Mouse (Mus musculus) thymus, postnatal 0 days (tissue): Measurements from ENCODE around the gene Tagln2. TPM values are rescaled to one million over a fixed set of nuclear protein-coding genes. Genes with fewer than 3 reads are reported as not detected.
A peak's percentile ranks its signal among the peaks of the same experiment; 100 is the strongest.

Experiments used
- DNase-seq: peaks from one replicate; pipeline ENCODE4 v3.0.0-alpha.2; 2015; ENCODE audit warnings: low spot score
- polyA plus RNA-seq: library from polyadenylated mRNA; unstranded; fragments of >200 nt; fragmentation: Nextera tagmentation; extraction: Ambion mirVana; gene quantifications from 2 replicates; pipeline ENCODE4 v1.2.1, GENCODE M21; 2015

Gene Tagln2
- polyA plus RNA-seq, 1 experiment from 2014 or later = 151 TPM

DNA sequence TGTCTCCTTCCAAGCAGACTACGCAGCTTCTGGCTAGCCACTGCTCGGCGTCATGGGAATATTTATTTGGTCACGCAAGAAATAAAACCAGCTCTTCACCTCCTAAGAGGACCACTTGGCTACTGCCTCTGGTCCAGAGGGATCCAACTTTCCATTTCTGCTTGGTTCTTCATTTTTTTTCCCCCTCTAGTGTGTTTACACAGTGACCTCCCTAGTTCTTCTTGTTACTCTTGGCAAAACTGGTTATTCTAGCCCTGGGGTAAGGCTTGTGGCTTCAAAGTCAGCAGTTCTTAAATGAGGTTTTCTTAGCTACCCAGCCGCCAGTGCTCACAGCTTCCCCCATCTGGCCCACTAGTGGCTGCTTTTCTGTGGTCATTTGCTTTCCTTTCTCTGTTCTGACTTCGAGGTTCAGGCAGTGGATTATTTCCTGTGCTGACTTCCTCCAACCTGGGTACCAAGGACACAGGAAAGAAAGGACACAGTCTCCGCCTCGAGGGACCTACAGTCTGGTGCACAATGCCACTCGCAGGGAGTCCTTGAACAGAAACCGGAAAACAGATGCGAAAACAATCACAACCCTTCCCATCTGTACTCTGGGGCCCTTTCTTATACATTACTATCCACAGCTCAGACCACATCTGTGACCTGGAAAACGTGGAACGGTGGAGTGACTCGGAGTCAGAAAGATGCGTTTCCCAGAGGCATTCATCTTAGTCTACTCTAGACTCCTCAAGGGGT lies 25.3 kb downstream of the Tagln2 start:
- DNase-seq = peak; percentile 35

DNA sequence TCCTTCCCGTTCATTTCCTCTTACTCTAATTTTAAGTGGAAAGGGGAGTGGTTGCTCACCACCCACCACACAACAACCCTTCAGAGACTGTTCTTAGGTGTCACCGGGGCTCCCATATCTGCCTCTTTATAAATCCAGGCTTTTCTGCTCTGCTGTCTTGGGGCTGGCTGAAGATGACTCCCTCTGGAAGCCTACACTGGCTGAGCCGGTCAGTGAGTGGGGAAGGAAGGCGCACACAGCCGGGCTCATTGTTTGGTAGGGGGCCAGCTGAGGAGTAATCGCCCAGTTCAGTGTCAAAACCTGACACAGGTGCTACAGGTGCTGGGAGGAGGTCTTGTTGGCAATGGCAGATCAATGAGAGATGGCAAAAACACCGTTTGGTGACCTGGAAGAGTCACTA lies 26.1 kb downstream of the Tagln2 start:
- no peak for DNase-seq

DNA sequence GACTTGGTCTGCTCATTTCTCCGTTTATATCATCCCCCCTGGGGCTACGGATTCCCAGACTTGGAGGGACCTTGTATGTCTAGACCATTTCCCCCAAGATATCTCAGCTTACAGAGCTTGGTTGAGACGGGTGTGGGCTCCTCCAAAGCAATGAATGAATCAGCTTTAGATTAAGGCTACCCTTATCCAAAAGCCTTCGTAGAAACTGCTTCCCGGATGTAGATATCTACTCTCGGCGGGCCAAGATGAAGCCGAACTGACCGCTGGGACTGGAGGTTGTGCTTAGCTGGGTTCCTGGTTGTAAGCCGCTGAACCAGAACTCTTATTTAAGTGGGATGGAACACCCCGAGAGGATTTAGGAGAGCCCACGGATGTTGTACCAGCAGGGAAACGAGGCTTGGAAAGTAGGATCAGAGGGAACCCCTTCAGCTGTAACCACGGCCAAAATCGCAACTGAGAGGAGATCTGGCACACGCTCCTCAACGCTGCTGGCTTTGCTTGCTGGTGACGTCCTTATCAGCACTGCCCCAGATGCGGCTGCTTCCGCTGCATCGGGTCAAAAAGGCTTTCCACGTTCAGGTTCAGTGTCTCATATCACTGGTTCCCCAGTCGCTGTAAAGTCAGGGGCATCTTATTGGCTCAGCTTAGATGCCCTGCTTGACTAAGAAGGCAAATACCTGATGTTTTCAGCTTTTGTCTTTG lies 26.7 kb downstream of the Tagln2 start:
- no peak for DNase-seq

DNA sequence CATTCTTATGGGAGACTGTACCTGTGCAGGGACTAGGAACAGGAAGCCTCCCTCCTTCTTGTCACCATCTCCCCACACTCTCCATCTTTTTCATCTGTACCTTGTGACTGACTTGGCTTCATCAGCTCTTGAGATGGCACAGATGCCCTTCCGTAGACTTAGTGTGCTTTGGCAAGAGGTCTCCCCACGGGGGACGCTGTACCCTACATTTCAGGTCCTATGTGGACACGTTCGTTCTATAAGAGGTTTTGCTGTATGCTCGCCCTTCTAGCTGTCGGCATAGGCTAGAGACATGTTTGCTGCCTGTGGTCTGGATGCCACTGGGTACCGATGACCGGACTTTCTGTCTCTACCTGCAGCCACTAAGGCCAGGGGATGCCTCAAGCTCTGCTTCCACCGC lies 27.6 kb downstream of the Tagln2 start:
- no peak for DNase-seq

DNA sequence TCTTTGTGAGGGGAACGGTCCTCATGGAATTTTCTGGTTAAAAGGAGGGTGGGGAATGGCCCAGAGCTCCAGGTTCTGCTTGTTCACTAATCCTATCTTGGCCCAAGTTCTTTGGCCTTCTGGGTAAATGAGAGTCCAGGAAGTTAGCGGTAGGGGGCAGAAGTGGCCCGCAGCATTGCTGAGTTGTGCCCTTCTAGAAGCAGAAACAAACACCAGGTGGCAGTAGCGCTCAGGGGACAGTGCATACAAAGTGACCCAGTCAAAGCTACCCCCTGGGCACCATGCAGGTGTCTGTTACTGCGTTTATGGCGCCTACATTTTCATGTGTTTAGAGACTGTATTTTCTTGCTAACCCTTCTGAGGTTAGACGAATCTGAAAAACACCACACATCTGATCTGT lies 28.9 kb downstream of the Tagln2 start:
- DNase-seq = peak; percentile 84

DNA sequence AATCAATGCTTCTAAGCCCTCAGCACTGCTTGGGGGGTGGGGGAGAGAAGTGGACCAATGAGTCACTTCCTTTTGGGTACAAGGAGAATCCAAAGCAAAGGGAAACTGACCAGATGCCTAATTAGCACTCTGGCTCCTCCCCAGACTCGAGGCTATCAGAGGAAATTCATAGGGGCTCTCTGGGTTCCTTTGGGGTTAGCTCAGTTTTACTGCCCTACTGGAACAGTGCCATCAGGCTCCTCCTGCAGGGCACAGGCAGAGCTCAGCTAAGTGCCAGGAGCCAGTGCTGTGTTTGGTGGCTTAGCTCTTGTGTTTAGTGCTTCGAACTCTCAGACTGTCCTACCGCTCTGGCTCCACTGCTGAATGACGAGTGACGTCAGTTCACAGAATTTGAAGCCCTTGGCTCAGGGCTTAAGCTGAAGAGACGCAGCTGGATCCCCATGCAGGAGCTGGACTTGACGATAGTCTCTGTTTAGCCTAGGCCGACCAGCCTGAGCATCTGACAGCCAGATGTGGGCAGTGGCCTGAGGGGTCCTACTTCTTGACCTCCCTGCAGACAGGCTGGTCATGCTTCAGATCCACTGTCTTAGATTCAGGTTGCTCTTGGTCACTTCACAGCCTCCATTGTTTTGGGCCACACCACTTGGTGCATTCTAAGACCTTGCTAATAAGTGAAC lies 30.8 kb downstream of the Tagln2 start:
- DNase-seq = no peak

DNA sequence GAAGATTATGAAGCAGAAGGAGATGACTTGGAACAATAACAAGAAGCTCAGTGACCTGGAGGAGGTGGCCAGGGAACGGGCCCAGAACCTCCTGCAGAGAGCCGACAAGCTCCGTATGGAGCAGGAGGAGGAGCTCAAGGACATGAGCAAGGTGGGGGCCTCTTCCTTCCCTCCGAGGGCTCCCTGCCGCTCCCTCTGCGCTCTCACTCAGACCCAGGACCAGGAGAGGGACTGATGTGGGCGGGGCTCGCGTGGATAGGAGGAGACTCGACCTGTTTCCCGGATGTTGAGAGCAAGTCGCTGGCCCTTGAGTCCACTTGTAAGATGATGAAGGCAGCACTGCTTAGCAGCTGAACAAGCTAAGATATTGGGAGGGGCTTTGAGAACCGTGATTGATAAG lies 32.7 kb downstream of the Tagln2 start:
- DNase-seq = no peak

DNA sequence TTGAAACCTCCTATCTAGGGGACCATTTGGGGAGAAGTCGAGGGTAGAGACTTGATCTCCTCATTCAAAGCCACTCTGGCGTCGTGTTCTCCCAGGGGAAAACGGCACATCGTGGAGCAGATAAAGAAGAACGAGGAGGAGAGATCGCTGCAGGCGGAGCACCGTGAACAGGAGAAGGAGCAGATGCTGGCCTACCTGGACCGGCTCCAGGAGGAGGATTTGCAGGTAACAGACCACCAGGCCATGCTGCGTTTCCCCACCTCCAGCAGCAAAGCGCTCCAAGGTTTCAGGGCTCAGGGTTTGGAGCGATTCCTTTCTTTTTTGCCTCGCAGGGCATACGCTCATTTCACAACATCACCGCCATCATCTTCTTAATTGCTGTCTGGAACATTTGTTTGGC lies 35.3 kb downstream of the Tagln2 start:
- no peak for DNase-seq

DNA sequence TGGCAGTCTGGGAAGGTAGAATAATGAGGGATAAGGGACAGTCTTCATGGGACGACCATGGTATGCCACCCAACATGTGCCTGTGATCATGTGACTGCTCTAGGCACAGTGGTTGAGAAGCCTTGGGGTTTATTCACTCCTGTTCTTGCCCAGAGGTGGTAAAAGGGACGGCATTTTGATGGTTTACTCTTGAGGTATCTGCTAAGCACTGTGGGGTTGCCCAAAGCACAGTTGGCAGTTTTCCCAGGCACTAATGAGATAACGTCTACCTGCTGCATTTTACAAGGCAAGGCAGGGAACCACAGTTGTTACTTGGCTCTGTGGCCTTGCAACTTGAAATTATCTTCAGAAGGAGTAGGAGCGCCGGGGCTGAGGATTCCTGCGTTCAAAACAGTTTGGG lies 40.0 kb downstream of the Tagln2 start:
- DNase-seq = no peak

DNA sequence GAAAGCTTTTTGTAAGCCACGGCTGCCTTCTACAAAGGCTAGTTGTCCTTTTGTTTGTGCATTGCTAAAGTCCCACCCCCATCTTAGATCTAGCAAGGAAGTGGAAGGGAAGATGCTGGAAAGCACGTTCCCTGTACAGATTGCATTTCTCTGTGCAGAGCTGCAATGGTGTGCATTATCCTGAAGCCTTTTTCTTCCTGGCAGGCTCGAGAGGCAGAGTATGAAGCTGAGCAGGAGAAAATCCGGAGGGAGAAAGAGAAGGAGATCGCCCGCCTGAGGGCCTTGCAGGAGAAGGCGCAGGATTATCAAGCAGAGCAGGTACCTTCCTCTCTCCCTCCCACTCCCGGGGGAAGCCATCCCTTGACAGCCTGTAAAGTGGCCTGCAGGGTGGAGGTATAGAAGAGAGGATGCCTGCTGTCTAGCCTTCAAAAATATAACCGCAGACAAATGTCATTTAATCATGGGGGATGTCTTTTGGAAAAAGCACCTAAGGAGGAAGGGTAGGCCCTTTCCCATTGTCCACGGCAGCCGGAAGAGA lies 40.5 kb downstream of the Tagln2 start:
- DNase-seq = no peak

DNA sequence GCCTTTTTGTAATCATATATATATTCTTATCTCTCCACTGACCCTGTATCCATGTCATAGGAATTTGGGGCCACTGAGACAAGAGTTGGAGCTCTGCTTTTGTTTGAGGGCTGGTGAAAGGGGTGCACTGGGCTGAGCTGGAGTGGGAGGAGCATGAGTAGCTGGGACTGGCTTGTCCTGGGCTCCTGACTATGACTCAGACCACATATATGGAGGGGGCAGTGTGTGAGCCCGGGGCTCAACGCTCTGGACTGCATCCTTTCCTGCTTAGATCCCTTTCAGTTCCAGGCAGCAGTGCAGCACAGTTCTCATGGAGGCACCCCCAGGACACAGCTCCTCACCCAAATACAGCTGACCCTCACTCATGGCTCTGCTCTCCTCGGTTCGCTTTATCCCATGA lies 46.2 kb downstream of the Tagln2 start:
- no peak for DNase-seq

DNA sequence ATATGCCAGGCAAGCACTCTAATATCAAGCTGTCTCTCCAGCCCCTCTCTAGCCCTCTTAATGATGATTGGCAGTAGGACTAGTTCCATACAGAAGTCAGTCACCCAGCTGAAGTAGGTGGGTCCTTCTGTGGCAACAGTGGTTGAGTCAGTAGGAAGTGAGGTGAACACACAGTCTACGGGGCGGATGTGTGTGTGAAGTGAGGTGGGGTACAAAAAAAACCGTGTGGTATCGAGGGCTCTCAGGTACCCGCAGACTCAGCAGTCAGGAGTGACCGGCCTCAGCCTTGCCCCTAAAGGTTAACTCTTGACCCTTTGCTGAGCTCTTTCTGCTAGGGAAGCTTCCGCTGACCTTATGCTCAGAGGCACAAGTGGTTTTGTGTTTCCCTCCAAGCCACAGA lies 48.7 kb downstream of the Tagln2 start:
- DNase-seq = peak; percentile 57

DNA sequence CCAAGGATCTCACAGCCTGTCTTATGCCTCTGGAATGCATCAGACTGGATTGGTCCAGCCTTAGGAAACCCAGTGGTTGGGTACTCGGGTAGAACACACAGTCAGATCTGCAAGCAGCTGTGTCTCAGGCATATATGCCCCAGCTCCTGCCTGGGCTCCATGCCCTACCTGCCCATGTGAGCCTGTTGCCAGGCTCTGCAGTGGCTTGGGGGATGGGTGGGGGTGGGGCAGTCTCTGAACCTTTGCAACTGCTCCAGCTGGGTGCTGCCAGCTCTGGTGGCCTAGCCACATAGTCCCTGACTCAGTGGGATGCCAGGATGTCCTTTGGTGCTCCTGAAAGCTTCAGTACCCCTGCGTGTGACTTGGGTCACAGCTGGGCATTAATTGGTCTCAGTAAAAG lies 49.5 kb downstream of the Tagln2 start:
- no peak for DNase-seq

DNA sequence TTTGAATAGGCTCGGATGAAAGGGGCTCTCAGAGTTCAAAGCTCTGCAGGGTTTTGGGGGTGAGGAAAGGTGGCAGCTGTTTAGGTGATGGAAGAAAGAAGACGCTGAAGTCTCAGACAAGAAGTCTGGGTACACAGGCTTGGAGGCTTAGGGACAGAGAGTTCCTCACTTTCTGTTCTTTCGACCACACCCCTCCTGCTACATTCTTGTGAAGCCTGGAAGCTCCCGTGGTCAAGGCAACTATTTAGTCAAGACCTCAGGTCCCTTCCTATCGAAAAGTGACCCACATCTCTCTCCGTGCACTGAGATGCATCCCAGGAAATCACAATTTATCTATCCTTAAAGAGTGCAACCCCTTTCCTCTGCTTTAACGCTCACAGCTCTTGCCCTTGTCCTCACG lies 49.9 kb downstream of the Tagln2 start:
- no peak for DNase-seq

DNA sequence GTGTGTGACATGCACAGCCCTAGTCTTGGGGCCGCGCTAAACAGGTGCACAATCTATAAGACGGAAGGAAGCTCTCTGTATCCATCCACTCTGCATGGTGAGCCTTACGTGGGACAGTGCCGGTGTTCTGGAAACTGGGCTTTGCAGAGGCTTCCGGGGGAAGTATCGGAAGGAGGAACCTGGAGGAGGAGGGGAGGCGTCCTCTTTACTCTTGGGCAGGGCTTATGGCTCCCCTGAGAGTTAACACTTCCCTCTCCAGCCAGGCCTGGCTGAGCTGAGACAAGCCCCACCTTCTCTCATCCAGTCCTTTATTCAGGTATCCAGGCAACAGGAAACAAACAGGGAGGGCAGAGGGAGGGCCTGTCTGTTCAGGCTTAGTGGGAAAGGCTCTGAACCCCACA lies 50.7 kb downstream of the Tagln2 start:
- peak; percentile 31 for DNase-seq

DNA sequence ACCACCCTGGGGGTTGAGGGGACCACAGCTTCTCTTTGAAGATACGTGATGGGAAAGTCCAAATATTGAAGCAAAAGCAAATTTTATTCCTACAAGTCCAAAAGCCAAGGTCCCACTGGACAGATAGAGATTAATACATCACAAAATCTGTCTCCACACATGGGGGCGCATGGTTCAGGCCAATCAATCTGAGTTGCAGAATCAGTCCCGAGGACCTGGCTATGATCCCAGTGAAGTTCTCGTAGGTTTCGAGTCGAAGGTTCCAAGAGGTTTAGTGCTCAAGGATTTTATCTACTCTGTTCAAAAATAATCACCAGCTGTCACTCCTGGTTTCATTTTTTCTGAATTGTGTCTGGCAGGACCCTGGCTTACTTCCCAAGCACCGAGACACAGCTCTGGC lies 51.2 kb downstream of the Tagln2 start:
- no peak for DNase-seq

DNA sequence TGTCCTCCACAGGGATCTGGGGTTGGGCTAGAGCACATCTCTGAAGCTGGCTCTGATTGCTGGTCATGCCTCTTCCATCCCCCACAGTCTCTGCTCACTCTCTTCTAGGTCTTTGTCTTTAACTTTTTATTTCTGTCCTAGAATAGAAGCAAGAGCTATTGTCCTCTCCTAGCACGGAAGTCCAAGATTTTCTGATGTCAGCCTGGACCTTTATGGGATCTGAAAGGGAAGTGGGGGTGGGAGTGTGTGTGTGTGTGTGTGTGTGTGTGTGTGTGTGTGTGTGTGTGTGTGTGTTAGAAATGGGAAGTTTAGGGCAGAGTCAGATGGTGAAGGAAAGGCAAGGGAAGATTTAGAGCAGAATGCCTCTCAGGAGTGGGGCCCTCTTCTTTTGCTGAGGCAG lies 52.8 kb downstream of the Tagln2 start:
- DNase-seq = no peak

DNA sequence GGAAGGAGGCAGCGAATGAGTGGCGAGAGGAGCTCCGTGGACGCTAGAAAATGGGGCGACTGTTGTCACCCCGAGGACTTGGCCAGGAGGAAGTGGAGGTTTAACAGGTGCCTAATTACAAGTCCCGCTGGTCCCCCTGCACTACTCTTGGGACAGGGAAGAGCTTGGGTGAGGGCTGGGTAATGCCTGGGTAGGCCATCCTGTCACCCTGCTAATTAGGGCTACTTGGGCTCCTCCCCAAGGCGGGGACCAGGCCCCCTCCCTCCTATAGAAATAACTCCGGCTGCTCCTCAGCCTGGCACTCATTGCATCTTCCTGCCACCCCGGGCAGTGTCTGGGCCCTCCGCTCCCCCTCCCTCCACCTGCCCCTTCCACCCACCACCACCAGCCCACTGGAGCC lies 55.8 kb downstream of the Tagln2 start, which contains the start of gene Vsig8:
Gene Vsig8 (plus strand): TSS at position 301 of the 400 bp plus-strand sequence.
- DNase-seq = no peak
